Mouse (Mus musculus) liver, embryonic 15.5 days (tissue): ENCODE measurements around the gene Lrrn4. TPM values are rescaled to one million over a fixed set of nuclear protein-coding genes. Genes with fewer than 3 reads are reported as not detected.

Experiments
- ATAC-seq: fragments of 200-750 bp; cut with Nextera tagmentation; 2 replicates; pipeline ENCODE4 v1.8.0; 2017; ENCODE audit warnings: moderate number of reproducible peaks, mild to moderate bottlenecking, moderate library complexity; ENCODE audit not compliant: insufficient read depth
- H3K27ac ChIP-seq: fragments of 300-500 bp; sonication (generic); replicated peaks from 2 replicates; pipeline ENCODE4 v1.5.1; 2015; ENCODE audit warnings: mild to moderate bottlenecking, inconsistent platforms
- H3K27me3 ChIP-seq: fragments of 300-500 bp; sonication (generic); 2 replicates; pipeline ENCODE4 v1.6.1; 2015; ENCODE audit warnings: mild to moderate bottlenecking, inconsistent platforms
- H3K36me3 ChIP-seq: fragments of 300-500 bp; sonication (generic); replicated peaks from 2 replicates; pipeline ENCODE4 v1.6.1; 2015; ENCODE audit warnings: moderate library complexity, mild to moderate bottlenecking, inconsistent platforms
- H3K4me1 ChIP-seq: fragments of 300-500 bp; sonication (generic); replicated peaks from 2 replicates; pipeline ENCODE4 v1.6.1; 2015; ENCODE audit warnings: inconsistent platforms
- H3K4me2 ChIP-seq: fragments of 300-500 bp; sonication (generic); 2 replicates; pipeline ENCODE4 v1.6.1; 2015; ENCODE audit warnings: moderate library complexity, mild to moderate bottlenecking, inconsistent platforms
- H3K4me3 ChIP-seq: fragments of 300-500 bp; sonication (generic); replicated peaks from 2 replicates; pipeline ENCODE4 v1.5.1; 2015; ENCODE audit warnings: mild to moderate bottlenecking, inconsistent platforms
- H3K9ac ChIP-seq: fragments of 300-500 bp; sonication (generic); 2 replicates; pipeline ENCODE4 v1.6.1; 2015; ENCODE audit warnings: moderate library complexity, mild to moderate bottlenecking, inconsistent platforms
- H3K9me3 ChIP-seq: fragments of 300-500 bp; sonication (generic); replicated peaks from 2 replicates; pipeline ENCODE4 v1.6.1; 2016; ENCODE audit warnings: inconsistent platforms
- WGBS: fragments of 180-500 bp; shearing (Covaris S2); methylation state at CpG from one replicate; pipeline ENCODE4 v1.1.7; 2015; ENCODE audit warnings: mixed read lengths; ENCODE audit not compliant: insufficient replicate concordance; 5-methylcytosine and 5-hydroxymethylcytosine counted together
- polyA plus RNA-seq: library from polyadenylated mRNA; unstranded; fragments of >200 nt; fragmentation: Nextera tagmentation; extraction: Ambion mirVana; gene quantifications from 2 replicates; pipeline ENCODE4 v1.2.1, GENCODE M21; 2015

Lrrn4 gene
- polyA plus RNA-seq, 1 experiment from 2014 or later, result 1.0 TPM

DNA sequence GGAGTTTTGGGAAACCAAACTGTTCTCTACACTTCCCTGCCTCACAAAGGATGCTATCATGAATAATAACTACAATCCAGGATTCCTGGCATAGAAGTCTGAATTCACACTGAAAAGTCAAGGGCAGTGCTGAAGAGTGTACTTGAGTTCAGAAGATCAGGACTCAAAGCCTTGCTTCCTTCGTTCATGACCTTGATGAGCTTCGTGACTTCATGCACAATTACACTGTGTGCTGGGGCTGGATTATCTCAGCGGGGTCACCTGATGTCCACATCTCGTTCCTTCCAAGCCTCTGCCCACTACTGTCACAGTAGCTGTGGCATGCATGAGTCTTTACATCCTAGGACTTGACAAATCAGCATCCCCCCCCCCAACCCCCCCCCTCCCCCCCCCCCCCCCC lies 20.9 kb upstream of the Lrrn4 start:
- H3K4me3 ChIP-seq, result no peak overlapping the region
- H3K36me3 ChIP-seq, result no peaks in the 10 kb centered on the region
- ATAC-seq, result no peak
- no peak overlapping the region for H3K9ac ChIP-seq
- no peak overlapping the region for H3K27ac ChIP-seq
- H3K4me1 ChIP-seq, result no peaks in the 10 kb centered on the region
- 64% methylated on average over 4 of the region's 4 CpGs for WGBS
- no peaks in the 10 kb centered on the region for H3K27me3 ChIP-seq
- no peaks in the 10 kb centered on the region for H3K9me3 ChIP-seq
- no peak overlapping the region for H3K4me2 ChIP-seq

DNA sequence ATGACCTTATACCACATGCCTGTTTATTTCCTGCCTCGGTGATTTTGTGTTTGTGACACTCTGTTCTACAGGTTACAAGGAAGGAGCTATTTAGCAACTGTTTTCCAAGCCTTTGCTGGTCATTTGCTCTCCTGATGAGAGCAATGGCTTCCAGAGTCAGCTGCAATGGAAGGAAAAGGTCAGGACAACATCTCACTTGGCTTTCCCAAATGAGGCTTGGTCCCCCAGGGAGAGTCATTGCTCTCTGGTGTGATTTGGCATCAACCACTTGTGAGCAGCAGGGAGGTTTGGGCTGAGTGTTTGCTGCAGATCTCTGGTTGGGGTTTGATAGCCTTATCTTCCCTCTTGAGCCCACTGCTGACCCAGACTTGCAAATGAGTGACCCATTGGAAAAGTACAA lies 19.9 kb upstream of the Lrrn4 start:
- Histone ChIP-seq H3K4me1 (no peaks in the 10 kb centered on the region), H3K9ac (no peak overlapping the region), H3K36me3 (no peaks in the 10 kb centered on the region), H3K9me3 (no peaks in the 10 kb centered on the region), H3K4me3 (no peak overlapping the region), H3K4me2 (no peak overlapping the region), H3K27ac (no peak overlapping the region), H3K27me3 (no peaks in the 10 kb centered on the region)
- WGBS, result 55% methylated on average over 1 of the region's 1 CpGs
- no peak for ATAC-seq

DNA sequence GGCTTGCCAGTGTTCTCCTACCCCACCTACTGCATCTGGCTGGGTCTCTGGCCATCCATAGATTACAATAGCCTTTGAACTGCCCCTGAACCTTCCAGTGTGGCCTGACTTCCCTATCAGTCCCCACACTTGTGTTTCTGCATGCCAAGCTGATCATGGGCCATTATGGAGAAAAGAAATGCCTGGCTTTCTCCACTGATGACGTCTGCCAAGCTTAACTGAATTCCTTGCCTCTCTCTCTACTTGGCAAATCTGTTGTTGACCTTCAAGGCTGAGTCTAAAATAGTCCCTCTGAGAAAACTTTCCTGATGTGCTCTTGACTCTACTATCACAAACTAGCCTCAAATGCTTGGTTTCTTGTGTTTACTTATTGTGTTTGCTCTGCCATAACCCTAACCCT lies 17.5 kb upstream of the Lrrn4 start:
- Histone ChIP-seq H3K36me3 (no peaks in the 10 kb centered on the region), H3K27me3 (no peaks in the 10 kb centered on the region)
- WGBS, result 19% methylated on average over 1 of the region's 1 CpGs

DNA sequence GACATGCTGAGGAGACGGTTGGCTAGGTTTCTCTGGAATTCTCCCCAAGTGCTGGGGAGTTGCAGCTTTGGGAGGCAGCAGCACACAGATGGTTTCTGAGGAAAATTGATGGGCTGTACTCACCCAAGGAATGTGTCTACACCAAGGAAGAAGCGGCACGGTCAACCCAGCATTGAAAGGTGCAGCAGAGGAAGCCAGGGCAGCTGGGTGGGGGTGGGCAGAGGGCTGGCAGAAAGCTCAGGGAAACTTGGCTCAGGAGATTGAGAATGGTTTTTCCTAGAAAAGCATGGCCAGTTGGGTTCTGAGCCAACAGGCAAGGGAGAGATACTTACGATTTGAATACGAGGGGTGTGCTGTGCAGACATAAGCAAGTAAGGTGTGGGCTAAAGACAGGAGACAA lies 13.1 kb upstream of the Lrrn4 start:
- H3K4me2 ChIP-seq, result no peak overlapping the region
- H3K36me3 ChIP-seq, result no peaks in the 10 kb centered on the region
- H3K9me3 ChIP-seq, result no peaks in the 10 kb centered on the region
- no peaks in the 10 kb centered on the region for H3K4me1 ChIP-seq
- no peaks in the 10 kb centered on the region for H3K27me3 ChIP-seq
- WGBS, result 69% methylated on average over 5 of the region's 5 CpGs
- no peak overlapping the region for H3K9ac ChIP-seq
- H3K4me3 ChIP-seq, result no peak overlapping the region
- no peak overlapping the region for H3K27ac ChIP-seq
- ATAC-seq, result no peak

More for the DNA sequence above, 17.5 kb upstream of the Lrrn4 start:
- Histone ChIP-seq H3K9me3 (no peaks in the 10 kb centered on the region), H3K27ac (no peak overlapping the region), H3K9ac (no peak overlapping the region), H3K4me3 (no peak overlapping the region), H3K4me2 (no peak overlapping the region), H3K4me1 (no peaks in the 10 kb centered on the region)
- no peak for ATAC-seq

DNA sequence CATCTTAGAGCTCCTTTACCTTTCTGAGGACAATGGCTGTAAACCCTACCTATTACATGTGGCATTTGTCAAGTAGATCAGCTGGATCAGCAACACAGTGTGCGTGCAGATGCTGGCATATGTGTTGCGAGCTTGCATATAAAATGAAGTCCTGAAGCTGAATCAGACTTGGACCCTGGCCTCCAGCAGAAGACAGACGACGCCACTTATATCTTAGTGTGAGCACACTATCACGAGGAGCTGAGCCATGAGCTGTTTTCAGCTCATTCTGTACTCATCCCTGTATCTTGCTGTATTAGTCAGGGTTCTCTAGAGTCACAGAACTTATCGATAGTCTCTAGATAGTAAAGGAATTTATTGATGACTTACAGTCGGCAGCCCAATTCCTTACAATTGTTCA lies 4.6 kb upstream of the Lrrn4 start:
- Histone ChIP-seq H3K27me3 (peaks cover 18% of the 10 kb centered on the region), H3K4me2 (no peak overlapping the region), H3K9ac (no peak overlapping the region), H3K36me3 (no peaks in the 10 kb centered on the region), H3K4me3 (no peak overlapping the region), H3K4me1 (no peaks in the 10 kb centered on the region), H3K27ac (no peak overlapping the region), H3K9me3 (no peaks in the 10 kb centered on the region)
- 72% methylated on average over 7 of the region's 7 CpGs for WGBS
- ATAC-seq, result no peak

- Histone ChIP-seq H3K9ac (no peak overlapping the region), H3K4me2 (no peak overlapping the region), H3K27ac (no peak overlapping the region), H3K9me3 (no peaks in the 10 kb centered on the region), H3K36me3 (no peaks in the 10 kb centered on the region), H3K4me3 (no peak overlapping the region), H3K27me3 (peaks cover 26% of the 10 kb centered on the region), H3K4me1 (no peaks in the 10 kb centered on the region; the same call in 1 of the 2 replicates)
- 47% methylated on average over 8 of the region's 8 CpGs for WGBS
- ATAC-seq, result no peak
Measured at GRCm38 (mm10) chr2:132884303-132884967, 3.7 kb upstream of the Lrrn4 start.

- H3K9me3 ChIP-seq, result no peaks in the 10 kb centered on the region
- WGBS, result under 1% methylated on average over 58 of the region's 58 CpGs
- H3K27me3 ChIP-seq, result peaks cover 54% of the 10 kb centered on the region
- no peak overlapping the region for H3K9ac ChIP-seq
- H3K36me3 ChIP-seq, result no peaks in the 10 kb centered on the region
- ATAC-seq, result peak; percentile 42
- peak overlapping the region; percentile 43 for H3K4me3 ChIP-seq
- H3K4me1 ChIP-seq, result no peaks in the 10 kb centered on the region; the same call in 1 of the 2 replicates
- H3K4me2 ChIP-seq, result peak overlapping the region; percentile 63
- H3K27ac ChIP-seq, result no peak overlapping the region
Measured at GRCm38 (mm10) chr2:132879261-132880044, 1.2 kb downstream of the Lrrn4 start.

- Histone ChIP-seq H3K9ac (no peak overlapping the region), H3K4me3 (no peak overlapping the region), H3K36me3 (no peaks in the 10 kb centered on the region), H3K4me1 (no peaks in the 10 kb centered on the region; the same call in 1 of the 2 replicates), H3K27me3 (peaks cover 53% of the 10 kb centered on the region), H3K9me3 (no peaks in the 10 kb centered on the region), H3K4me2 (no peak overlapping the region), H3K27ac (no peak overlapping the region)
- 44% methylated on average over 1 of the region's 1 CpGs for WGBS
- no peak for ATAC-seq
Measured at GRCm38 (mm10) chr2:132876991-132877390, 3.7 kb downstream of the Lrrn4 start.

- Histone ChIP-seq H3K9me3 (no peaks in the 10 kb centered on the region), H3K4me2 (no peak overlapping the region), H3K27me3 (peaks cover 21% of the 10 kb centered on the region), H3K36me3 (no peaks in the 10 kb centered on the region), H3K27ac (no peak overlapping the region), H3K4me3 (no peak overlapping the region), H3K9ac (no peak overlapping the region), H3K4me1 (no peaks in the 10 kb centered on the region)
- ATAC-seq, result no peak
- WGBS, result 44% methylated on average over 10 of the region's 10 CpGs
Measured at GRCm38 (mm10) chr2:132873657-132874326, 6.9 kb downstream of the Lrrn4 start.

DNA sequence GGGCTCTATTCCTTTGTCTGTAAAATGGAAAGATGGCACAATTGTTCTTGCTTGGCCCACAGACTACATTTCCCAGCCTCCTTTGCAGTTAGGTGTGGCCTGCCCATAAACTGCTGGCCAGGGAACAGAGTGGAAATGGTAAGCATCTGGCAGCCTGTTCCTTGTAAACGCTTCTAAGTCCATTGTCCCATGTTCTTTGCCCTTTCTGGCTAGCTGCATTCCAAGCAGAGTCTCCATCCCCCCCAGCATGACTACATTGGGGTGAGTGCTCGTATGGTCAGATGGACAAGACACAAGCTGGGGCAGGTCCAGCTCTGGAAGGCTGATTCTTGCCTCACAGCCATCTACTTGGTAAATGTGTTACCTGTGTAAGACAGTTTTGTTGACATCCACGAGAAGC lies 9.0 kb downstream of the Lrrn4 start:
- 0 out of 2 replicates have a peak, but pooled peaks cover 6% of the 10 kb centered on the region for H3K36me3 ChIP-seq
- 53% methylated on average over 3 of the region's 3 CpGs for WGBS

GRCm38 (mm10) chr2:132870286-132870685 lies 10.4 kb downstream of the Lrrn4 start:
- H3K9ac ChIP-seq, result no peak overlapping the region
- no peaks in the 10 kb centered on the region for H3K27me3 ChIP-seq
- H3K36me3 ChIP-seq, result peaks cover 10% of the 10 kb centered on the region; the same call in 1 of the 2 replicates
- WGBS, result 44% methylated on average over 4 of the region's 4 CpGs
- H3K4me1 ChIP-seq, result no peaks in the 10 kb centered on the region
- H3K4me3 ChIP-seq, result no peak overlapping the region
- no peak for ATAC-seq
- H3K27ac ChIP-seq, result no peak overlapping the region
- no peaks in the 10 kb centered on the region for H3K9me3 ChIP-seq
- no peak overlapping the region for H3K4me2 ChIP-seq

More for the DNA sequence above, 9.0 kb downstream of the Lrrn4 start:
- no peak overlapping the region for H3K4me2 ChIP-seq
- H3K4me1 ChIP-seq, result no peaks in the 10 kb centered on the region
- peaks cover under 1% of the 10 kb centered on the region; the same call in 1 of the 2 replicates for H3K27me3 ChIP-seq
- no peak overlapping the region for H3K4me3 ChIP-seq
- no peak overlapping the region for H3K27ac ChIP-seq
- H3K9me3 ChIP-seq, result no peaks in the 10 kb centered on the region
- no peak for ATAC-seq
- no peak overlapping the region for H3K9ac ChIP-seq
